In genomic region chr12:40842251-40842988, GRCm38 (mm10) we compare ENCODE assay signal across 10 mouse cellular contexts.
A peak's percentile ranks its signal among the peaks of the same experiment; 100 is the strongest.
DNase-seq lines count a peak whose midpoint lies in the region; ATAC-seq and TF ChIP-seq lines count a peak whose summit lies in the region.
"Had no signal": no experiment of that assay in that cellular context is flagged by ENCODE, and none has a peak within 500 bp of the region (broad histone marks: within the 10 kb centered on the region; RNA-seq: fewer than 3 reads in every experiment).

No protein-coding gene starts in this region.

- no peak overlapping the region for H3K4me3 ChIP-seq in left cerebral cortex, adult 2 months

- TF ChIP-seq CTCF in left cerebral cortex, adult 2 months (IDR thresholded peaks at IDR 0.05), result peak; percentile 53

- intact Hi-C loops in left cerebral cortex, adult 2 months (cut with DNase I), result loop anchor here (5.0 to 10.0 kb wide), 4 partner anchors 180 to 1032 kb away; partner anchors contain the start of gene Immp2l
- intact Hi-C loops in left cerebral cortex, postnatal 10 days (cut with DNase I), result loop anchor here (10.0 kb wide), 1 partner anchor 252 kb away; no protein-coding TSS in a partner anchor

- H3K27ac ChIP-seq in left cerebral cortex, adult 2 months, result no peak overlapping the region

- ATAC-seq in common myeloid progenitor, adult 5-6 weeks (replicated peaks; ENCODE audit: low read depth, poor library complexity, severe bottlenecking), result 0 out of 2 replicates have a peak, but pooled peaks have one; percentile 32
- no peak for ATAC-seq in cerebellum, adult (ENCODE audit: insufficient number of reproducible peaks, low FRiP score, low TSS enrichment)

- peak; percentile 19 for DNase-seq in embryo, embryonic 10 days (ENCODE audit: low spot score)
- no peak for DNase-seq in embryo, embryonic 9.5 days (ENCODE audit: extremely low spot score)
- no peak for DNase-seq in left cerebral cortex, adult 2 months (ENCODE audit: extremely low spot score in 1 of 2, low spot score in 2 of 2)
- DNase-seq in left cerebral cortex, postnatal 10 days (ENCODE audit: extremely low spot score in 1 of 2, low spot score in 2 of 2), result no peak
- DNase-seq in retina, adult 2 months (ENCODE audit: low read depth, low spot score), result peak; percentile 13
- DNase-seq in right cerebral cortex, postnatal 4 days, result no peak
- DNase-seq: B cell, adult 2 months; kidney, postnatal 4 days had no signal

Comparison
In these comparisons a context has a peak if more than half of its experiments do, and no peak if none do; other contexts are left out.
1. DNase-seq: peak in embryo, embryonic 10 days (single experiment) and retina, adult 2 months (single experiment); none in embryo, embryonic 9.5 days (single experiment), left cerebral cortex, adult 2 months (0 of 2), left cerebral cortex, postnatal 10 days (0 of 2) and right cerebral cortex, postnatal 4 days (single experiment).